Mouse (Mus musculus) kidney, postnatal 36 days (tissue): ENCODE results near the gene Pak7.

Experiments
- DNase-seq, 2 experiments: peaks; one replicate each; pipeline ENCODE4 v3.0.0; 2021 to 2022; ENCODE audit warnings: mixed read lengths in 2 of 2

Gene Pak7

DNA sequence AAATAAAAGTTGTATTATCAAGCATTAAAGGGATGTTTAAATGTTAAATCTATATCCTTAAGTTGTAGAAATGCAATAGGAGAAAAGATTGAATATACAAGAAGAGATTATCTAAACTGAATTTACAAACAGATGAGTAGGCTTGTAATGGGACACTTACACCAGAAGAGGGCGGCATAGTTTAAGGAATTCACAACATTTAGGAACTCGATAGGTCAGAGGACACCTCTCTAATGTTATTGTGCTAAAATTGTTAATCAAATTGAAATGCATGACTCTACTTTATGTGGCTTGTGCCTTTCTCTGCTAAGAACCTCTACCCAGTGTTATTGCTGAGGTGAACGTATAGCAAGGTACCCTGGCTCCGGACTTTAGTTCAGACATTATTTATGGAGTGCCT, 238.2 kb downstream of the Pak7 start:
- peak; percentile 4 to 8 for DNase-seq

DNA sequence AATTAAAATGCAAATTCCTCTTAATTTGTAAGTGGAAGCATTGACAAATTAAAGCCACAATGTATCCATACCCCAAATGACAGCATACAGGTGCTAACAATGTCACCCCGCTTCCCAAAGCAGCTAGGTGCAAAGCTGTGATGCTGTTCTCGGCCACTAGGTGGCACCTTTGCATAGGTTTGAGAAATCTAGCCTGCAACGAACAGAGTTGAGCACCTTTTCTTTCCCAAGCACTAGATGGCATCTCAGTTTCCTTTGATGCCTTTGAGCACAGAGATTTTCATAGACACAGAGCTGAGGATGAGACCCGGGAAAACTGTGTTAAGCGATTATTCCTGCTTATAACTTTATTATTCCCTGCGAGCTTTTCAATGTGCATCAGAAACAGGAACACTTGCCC, 238.8 kb downstream of the Pak7 start:
- peak; percentile 71 to 89 for DNase-seq

DNA sequence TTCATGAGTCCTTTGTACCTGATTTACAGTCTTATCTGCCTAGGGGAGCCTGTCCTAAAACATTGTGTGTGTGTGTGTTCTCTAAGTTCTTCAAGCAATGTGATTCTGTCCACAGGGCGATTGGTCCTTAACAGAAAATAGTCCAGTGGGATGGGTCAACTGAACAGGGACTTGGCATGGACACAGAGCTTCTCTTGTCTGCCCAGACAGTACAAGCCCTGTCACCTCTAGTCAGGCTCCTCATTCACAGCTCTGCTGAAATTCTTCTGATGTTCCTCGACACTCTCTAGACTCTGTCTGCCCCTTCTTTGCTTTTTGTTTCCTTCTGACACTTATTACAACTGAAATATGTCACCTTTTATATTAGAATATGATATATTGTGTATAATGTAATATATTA, 247.0 kb downstream of the Pak7 start:
- DNase-seq = no peak

DNA sequence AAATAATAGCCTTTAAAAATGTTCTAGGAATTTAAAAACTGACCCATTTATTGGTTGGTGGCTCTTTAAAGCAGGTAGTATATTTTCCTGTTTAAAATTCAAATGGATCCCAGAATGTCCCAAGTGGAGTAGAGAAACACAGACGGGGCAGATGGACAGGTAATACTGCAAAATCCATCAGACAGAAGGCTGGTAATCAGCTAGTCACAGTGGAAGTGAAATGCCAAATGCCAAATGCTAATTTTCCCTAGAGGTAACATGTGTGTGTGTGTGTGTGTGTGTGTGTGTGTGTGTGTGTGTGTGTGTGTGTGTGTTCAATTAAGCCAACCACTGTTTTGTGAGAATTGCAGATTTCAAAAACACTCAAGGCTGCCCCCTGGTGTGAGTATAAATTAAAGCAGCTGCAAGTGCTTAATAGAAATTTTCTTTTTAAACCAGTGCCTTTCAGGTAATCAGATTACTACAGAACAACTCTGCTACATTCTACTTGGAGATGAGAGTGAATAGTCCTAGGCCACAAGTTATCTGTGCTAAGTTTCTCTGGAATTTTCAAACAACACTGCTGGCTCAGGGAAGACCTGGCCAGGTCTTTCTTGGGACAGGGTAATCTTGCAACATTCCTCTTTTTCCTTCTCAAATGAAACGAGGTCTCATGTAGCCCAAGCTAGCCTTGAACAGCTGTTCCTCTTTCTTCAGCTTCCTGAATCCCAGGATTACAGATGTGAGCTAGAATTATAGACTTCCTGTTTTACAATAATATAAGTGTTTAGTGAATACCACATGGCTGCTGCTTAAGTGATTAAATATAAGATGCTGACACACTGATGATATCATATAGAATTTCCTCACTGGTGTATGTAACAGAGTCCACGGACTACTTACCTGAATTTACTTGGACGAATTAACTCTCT, 248.4 kb downstream of the Pak7 start:
- peak; percentile 22 to 69 for DNase-seq

DNA sequence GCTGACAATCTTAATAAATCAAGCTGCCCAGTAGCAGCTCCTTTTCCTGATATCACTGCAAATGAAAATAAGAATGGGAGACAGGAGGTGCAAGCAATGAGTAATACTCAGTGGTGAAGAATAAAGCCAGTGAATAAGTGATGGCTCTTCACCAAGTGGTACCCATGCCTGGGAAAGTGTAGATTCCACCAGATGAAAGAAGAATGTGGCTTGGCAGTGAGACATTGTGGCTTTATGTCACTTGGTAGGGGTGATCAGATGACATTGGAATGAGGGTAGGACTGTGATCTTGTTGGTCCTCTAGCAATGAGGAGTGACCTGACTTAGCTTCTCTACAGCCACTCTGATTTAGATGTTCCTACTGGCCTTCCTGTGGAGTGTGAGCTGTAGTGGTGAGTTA, 249.3 kb downstream of the Pak7 start:
- no peak for DNase-seq

DNA sequence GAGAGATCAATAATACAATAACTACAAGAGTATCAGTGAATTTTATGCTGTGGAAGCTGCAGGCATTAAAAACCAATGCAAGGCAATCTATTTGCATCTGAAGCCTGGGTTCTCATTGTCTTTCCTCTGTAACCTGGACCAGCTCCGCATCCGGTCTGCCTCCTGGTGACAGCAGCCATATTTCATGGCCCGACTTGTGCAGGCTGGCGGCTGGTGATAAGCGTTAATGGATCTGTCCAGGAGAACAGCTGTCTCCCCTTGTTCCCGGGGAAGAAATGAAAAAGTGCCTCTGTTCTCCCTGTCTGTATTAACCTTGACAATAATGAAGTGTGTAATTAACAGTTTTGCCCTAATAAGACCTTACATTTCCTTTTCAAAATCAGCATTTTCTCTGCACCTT, 265.9 kb downstream of the Pak7 start:
- peak; percentile 9 to 35 for DNase-seq

DNA sequence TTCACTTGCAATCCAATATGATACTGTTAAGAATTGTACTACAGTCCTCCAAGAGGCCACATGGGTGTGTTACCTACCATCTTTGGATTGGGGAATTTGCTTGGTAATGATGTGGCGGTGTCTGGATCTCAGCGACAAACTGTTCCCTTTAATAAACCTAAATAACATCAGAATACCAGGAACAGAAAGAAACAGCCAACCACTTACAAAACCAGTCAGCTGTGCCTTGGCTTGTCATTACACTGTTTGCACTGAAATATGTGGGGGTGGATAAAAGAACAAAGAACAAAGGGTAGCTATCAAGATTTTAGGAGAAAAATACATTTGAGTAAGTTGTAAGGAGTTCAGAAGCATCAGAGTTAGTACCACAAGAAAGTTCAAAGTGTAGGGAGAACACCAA, 269.8 kb downstream of the Pak7 start:
- DNase-seq = no peak

DNA sequence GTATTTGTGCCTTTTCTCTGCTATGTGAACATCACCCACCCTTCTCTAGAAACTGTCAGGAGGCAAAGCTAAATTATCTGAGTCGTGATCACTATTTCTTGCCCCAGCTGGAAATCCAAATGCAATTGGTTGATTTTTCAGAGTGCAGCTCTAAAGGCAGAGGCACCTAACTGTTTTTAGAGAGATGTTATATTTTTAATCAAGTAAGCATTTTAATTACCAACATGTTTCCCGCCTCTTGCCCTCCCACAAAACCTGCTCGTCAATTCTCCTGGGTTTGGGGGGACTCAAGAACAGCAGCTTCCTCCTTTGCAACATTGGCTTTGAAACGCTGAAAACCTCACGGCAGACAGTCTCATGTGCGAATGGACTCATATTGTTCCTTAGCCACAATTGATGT, 274.4 kb downstream of the Pak7 start:
- DNase-seq = no peak

DNA sequence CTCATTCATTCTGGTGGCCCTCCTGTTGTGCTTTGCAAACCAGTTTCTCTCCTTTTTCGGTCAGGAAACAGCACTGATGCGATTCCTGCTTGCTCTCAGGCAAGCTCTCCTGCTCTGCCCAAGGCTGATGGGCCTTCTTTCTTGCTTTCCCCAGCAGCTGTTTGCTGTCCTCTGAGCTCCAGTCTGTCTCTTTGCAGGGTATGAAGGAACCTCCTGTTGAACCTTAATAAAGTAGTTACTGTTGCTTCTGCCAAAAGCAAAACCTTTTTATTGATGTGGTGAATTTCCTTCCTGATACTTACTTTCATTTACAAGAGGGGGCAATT, 278.8 kb downstream of the Pak7 start:
- DNase-seq = no peak

DNA sequence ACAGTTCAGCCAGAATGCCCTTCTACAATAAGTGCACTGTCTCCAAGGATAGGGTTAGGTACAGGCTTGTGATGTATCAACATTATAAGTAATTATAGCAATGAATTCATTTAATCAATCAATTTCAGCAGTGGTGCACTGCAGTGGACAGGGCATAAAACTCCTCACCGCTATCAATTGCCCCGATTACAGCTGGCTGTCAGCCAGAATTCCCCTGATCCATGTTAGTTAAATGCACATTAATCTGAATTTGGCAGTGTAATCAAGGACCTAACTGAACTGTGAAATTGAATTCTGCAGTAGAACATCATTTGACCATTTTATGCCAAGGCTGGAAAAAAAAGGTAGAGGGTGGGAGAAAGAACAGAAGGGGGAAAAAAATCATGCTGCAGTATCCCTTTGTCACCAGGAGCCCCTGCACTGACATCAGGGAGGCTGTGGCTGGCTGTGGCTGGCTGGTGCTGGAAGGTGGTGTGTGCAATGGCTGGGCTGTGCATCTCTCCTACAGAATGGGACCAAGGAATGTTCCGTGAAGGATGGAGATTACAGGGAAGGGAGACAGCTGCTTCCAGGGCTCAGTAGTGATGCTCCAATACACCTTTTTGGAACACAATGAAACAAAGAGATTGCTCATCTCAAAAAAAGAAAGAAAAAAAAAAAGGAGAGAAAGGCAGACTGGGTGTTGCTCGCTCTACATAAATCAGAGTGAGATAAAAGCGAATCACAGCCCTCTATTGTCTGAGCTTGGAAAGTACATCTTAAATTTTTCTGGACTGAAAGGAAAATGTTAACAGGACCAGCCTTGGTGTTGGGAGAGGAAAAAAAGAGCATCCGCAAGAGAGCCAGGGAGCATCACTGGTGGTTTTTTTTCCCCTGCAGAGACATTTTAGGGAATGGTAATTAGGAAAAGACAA, 279.4 kb downstream of the Pak7 start:
- DNase-seq = no peak

DNA sequence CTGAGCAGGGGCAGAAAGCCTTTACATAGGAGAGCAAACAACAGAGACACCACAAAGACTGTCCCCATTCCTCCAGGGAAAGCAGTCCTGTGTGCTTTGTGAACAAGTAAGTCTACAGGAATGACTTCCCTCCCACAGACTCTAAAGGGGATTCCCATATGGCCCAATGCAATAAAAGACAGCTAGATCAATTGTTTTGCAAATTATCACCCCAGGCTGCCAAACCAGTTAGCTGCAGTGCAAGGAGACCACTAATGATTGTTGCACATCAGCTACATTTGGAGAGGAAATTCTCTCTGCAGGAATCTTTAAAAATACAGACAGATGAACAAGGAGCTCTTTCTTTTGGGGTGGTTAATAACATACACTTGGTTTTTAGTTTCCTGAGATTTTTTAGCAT, 280.2 kb downstream of the Pak7 start:
- DNase-seq = no peak

DNA sequence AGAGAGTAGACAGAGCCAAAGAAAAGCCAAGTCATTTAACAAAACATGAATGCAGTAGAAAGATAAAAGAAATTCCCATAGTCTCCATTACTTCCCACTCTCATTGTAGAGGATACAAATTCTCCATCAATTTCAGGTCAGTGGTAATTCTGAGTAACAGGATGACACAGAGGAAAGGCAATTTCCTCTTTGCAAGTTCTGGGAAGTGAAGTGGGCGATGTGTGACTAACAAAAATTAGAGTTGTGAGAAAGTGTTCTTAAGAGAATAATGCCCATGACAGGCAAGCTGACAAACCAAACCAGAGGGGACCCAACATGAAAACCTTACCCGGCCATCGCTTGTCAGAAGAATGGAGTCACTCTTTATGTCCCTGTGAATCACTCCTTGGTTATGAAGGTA, 290.6 kb downstream of the Pak7 start:
- no peak for DNase-seq

DNA sequence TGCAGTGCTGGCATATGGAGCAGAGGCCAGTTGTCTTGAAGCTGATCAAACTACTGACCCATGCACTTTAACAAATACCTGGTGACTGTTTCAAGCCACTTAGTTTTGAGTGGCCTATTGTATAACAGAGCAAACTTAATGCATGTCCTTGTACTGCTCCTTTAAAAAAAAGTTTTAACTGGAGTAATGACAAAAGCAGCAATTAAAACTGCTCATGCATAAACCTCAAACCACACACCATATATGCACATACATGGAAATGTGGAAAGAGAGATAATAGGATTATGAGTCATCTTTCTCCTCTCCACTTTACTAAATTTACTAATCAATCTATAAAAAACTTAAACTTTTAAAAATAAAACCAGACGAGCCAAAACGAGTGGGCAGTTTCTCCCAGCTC, 291.8 kb downstream of the Pak7 start:
- no peak for DNase-seq

DNA sequence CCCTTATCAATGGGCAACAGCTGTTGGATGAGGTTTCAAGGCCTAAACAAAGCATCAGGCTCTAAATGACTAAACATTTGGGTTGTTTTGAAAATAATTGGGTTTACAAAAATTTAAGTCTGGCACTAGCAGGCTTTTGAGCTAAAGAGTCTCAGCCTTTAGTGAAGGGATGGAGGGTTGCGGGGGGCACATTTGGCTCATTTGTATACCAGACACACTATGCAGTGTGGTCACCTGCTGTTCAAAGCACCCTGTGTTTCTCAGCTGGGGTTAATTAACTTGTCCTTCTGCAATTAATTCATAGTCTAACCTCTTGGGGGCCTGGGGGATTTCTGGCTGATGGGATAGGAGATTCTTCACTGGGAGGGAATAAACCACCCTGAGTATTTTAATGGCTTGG, 323.4 kb downstream of the Pak7 start:
- no peak for DNase-seq

DNA sequence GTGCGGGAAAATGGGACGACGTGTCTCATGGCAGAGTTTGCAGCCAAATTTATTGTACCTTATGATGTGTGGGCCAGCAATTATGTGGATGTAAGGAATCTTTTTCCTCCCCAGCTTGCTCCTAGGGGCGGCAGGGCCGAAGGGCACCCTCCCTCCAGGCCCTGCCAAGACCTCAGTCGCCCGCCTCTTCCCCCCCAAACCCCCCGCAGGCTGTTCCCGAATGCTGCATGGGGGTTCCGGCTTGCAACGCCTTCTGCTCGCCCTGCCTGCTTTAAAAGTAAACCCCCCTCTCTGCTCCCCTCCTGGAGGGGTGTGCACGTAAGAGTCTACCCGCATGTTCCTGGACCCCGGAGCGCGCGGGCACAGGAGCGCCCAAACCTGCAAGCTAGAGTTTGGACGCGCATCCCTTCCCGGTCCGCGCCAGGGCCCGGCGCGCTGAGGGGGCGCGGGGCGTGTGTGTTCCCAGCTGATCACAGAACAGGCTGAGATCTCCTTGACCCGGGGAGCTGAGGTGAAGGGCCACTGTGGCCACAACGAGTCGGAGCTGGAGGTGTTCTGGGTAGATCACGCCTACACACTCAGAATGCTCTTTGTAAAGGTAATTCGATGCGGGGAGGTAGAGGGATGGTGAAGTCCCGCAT, 328.6 kb downstream of the Pak7 start:
- no peak for DNase-seq

DNA sequence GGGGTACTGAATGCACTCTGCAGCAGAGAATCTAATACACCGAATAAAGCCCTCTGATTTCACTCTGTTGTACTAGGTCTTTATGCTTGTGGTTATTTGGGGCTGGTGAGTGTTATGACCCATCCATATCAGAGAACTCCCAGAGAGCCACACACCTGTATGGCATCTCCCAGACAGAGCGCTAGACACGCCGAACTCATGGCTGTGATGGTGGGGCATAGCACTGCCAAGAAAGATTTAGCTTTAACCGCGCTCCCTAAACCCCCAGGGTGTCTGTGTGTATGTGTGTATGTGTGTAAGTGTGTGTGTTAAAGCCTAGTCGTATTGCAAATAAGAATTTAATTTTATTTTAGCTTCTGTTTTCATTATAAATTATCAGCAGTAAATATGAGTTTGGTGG, 329.4 kb downstream of the Pak7 start:
- no peak for DNase-seq

DNA sequence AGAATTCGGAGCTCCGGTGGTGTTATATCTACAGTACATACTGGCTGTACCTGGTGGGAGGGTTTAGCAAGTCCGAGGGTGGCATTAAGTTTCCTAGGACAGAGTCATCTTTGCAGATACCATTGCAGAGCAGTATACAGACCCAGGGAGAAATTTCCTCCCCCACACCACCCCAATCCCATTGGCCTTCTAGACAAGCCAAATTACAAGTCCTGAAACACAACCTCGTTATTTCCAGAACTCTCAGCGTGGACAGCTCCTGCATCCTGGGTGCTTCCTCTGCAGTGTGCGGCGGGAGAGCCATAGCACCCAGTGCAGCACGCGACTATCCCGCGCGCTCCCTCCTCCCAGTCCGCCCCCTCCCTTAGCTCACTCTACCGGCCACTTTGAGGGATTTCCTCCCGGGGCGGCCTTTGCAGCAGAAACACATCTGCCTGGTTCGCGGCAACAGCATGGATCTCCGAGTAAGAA, 329.9 kb downstream of the Pak7 start:
- no peak for DNase-seq

DNA sequence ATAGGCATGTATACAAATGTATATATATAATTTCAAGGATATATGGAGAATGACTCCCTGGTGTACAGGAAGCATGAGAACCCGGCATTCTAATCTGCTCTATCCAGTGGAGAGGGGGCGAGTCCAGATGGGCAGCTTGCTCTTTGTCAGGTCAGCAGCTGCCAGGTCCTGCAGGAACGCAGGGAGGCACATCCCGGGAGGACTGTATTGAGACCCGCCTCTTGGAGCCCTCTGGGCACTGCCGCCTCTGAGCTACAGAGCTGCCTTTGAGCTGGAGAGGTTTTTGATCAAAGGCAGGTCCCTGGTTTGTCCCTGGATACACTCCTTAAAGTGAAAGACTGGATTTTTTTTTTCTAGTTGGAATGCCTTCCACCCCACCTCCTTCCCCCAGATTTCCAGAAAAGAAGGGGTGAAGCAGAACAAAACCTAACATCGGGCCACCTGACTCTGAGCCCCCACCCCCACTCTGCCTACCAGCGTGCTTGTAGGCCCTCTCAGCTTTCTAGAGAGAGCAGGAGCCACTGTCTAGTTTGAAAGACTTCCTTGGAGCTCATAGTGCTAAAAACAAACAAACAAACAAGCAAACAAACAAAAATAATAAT, 336.0 kb downstream of the Pak7 start, which contains the start of gene Lamp5:
Lamp5 (plus strand) TSS at position 552 of the 602 bp plus-strand sequence.
- no peak for DNase-seq

DNA sequence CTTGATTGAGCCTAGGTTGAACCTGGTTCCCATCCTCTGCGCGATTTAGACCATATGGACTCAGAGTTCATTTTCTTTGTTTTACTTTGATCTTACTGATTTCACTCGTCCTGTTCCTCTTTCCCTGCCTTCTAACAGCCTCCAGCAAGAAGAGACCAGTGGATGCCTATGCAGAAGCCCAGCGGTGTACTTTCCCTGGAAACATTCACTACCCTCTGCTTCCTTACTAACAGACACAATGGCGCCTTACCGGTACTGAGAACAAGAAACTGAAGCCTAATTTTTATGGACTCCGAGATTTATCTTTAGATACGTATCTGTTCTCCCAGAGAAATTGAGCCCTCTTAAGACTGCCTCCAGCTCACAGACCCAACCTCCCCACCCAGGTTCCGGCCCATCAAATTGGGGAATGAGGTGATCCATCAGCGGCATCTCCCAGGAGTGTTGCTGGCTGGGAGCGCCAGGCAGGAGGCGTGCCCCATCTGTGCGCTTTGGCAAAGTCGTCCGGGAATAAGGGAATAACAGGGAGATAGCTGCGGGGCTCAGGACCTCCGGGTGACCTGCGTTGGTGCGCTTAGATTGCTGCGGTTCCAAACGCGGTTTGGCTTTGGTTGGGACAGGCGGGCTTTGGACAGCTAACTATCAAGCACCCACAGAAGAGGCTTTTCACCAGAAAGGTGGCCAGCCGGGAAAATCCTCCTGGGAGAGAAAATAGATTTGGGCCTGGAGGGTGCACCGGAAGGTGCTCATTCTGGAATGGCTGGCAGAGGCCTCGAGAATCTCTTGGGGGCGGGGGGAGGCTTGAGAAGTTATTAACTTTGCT, 336.8 kb downstream of the Pak7 start:
- peak in 1 of 2 experiments; percentile 3 for DNase-seq

DNA sequence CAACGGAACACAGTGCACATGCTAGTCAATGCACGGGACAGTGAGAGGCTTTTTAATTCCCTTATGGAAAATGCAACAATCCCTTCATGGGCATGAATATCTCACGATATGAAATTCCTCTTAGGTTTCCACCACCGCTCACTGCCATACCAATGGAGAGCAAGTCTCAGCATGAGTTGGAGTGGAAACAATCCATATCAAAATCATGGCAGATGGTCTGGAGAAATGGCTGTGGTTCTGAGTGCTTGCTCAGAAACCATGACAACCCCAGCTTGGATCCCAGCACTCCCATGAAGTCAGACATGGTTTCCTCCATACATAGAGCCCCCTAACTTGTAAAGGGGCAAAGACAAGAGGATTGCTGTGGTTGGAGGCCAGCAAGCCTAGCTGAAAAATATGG, 339.3 kb downstream of the Pak7 start:
- no peak for DNase-seq
